Mouse (Mus musculus): Measurements from ENCODE around the gene Ppp1r9a.

DNA sequence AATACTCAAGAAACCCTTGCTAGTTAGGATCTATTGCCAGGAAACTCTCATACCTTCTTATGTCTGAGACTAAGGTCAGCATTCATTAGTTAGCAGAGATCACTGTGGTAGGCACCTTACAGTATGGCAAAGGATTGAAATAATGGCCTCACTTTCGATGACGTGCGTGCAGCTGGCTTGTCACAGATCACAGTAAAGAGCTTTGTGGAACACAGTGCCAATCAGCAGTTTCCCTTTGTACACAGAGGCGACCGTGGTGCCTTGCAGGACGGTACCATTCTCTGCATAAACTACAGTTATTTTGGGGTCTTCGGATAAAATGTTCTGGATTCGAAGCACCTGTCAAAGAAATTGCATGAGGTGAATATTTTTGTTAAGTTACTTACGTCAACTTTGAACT lies 265.4 kb downstream of the Ppp1r9a start:
- no peak for TF ChIP-seq CTCF (IDR thresholded peaks at IDR 0.05; ENCODE audit: control insufficient read depth, insufficient read depth, insufficient read length)
- no peak for TF ChIP-seq USF1 (IDR thresholded peaks at IDR 0.05; ENCODE audit: low read depth)
- no peak for TF ChIP-seq MAX (IDR thresholded peaks at IDR 0.05)
- TF ChIP-seq MYOG (IDR thresholded peaks at IDR 0.05; ENCODE audit: control insufficient read depth, extremely low read depth, insufficient read length): no peak
